Mouse (Mus musculus) left cerebral cortex, adult 2 months (tissue): Measurements from ENCODE around the gene Raph1. TPM values are rescaled to one million over a fixed set of nuclear protein-coding genes. Genes with fewer than 3 reads are reported as not detected.
A peak's percentile ranks its signal among the peaks of the same experiment; 100 is the strongest.

ENCODE experiments used
- DNase-seq, 2 experiments: peaks; one replicate each; pipeline ENCODE4 v3.0.0; 2021 to 2022; ENCODE audit warnings: low spot score in 2 of 2, mixed read lengths in 1 of 2; ENCODE audit errors: extremely low spot score in 1 of 2
- H3K27ac ChIP-seq: fragments of 200-600 bp; 2 replicates; pipeline ENCODE4 v1.8.1; 2022
- H3K4me3 ChIP-seq: fragments of 200-600 bp; 2 replicates; pipeline ENCODE4 v1.8.1; 2022
- CTCF ChIP-seq: fragments of 200-600 bp; IDR thresholded peaks from 2 replicates; pipeline ENCODE4 v1.8.1; 2022; ENCODE audit warnings: antibody characterized with exemption, mild to moderate bottlenecking, moderate library complexity
- intact Hi-C: fragments of 180-260 bp; cut with DNase I; formaldehyde crosslinking; loops from one replicate; pipeline ENCODE4 v1.15.1; 2025
- long read RNA-seq, 2 experiments: library from polyadenylated mRNA; stranded (forward); transcript quantifications; one replicate each; pipeline ENCODE4 v2.0.0; 2021; ENCODE audit warnings: borderline mapping rate in 2 of 2
- total RNA-seq, 2 experiments: library from RNA; stranded (reverse); gene quantifications; 2 replicates each; pipeline ENCODE4 v1.2.3; 2021

The Raph1 gene
- total RNA-seq: 10 to 100 TPM; 84.4 to 88.8 TPM
- long read RNA-seq, experiment 1, partial matches to known transcripts: 1 of 11 reads
- long read RNA-seq, experiment 1, other reads (novel, unspliced or antisense): 10 of 11 reads
- long read RNA-seq, experiment 2, partial matches to known transcripts: 2 of 9 reads
- long read RNA-seq, experiment 2, other reads (novel, unspliced or antisense): 7 of 9 reads

DNA sequence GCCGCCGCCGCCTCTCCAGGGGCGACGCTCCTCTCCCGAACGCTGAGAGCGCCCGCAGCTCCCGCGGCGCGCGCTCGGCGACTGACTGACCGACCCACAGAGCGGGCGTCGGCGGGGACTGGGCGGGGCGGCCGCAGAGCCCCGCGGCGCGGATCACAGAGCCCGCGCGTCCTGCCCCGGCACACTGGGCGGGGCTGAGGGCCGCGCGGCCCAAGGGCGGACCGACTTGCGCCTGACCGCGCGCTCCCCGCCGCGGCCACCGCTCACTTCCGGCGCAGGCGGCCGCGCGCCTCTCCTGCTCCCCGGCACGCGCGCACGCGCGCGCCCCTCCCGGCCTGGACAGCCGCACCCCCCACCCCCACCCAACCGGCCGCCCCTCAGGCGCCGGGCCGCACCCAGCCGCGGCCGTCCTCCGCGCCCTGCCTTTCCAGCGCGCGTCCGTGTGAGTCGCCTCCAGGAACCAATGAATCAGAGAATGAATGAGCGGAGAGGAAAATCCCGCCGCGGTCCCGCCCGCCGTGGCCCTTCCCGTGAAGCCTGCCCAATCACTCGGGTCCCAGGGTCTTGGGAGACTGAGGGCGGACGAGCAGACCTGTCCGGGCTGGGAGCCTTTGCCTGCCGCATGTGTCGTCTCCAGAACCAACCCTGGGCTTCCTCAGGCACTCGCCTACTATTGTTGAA lies at the start of gene Raph1:
Gene Raph1 (minus strand): TSS at position 474 of the 681 bp plus-strand sequence.
- Histone ChIP-seq H3K4me3 (peak within 1 kb of the TSS; percentile 100), H3K27ac (peak within 1 kb of the TSS; percentile 94)
- peak; percentile 81 to 82 for DNase-seq
- TF ChIP-seq CTCF: no peak; the same call in none of the 2 replicates
- intact Hi-C loops: loop anchor here (2.0 to 5.0 kb wide), 4 partner anchors 91 to 280 kb away; partner anchors contain the start of gene Abi2

DNA sequence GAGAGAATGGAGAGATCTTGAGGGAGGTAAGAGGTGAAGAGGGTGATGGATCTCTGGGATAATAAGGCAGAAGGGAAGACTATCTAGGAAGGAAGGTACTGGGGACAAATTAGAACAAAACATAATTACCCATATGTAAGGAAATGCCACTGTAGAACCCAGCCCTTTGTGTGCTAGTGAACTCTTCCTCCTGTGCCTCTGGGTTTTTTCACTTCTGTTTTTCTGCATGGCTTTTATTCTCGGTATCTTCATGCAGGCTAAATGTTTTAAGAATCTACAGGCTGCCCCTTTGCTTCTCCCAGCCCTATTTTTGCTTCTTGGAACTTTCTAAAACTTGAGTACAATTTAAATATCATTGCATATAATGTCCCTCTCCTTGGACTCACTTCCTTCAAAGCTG lies 48.8 kb upstream of the Raph1 start:
- intact Hi-C loops: no loop called here
- no peak for DNase-seq
- Histone ChIP-seq H3K27ac (no peak overlapping the region), H3K4me3 (no peak overlapping the region)
- TF ChIP-seq CTCF: no peak

DNA sequence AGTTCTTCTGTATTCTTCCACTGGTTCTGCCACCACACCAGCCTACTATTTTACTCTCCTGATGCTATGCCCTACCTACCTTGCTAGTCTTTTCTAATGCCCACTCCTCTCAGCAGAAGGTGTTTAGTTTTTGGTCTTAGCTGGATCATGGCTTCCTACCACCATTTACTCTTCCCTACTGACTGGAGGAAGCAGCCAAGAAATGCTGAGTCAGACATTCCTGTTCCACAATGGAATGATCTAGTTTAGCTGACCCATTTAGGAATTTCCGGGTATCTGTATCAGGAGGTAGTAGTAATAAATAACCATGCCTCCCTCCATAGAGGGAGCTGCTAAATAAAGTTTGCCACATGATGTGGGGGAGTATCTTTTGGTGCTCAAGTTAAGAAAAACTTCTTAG lies 48.0 kb upstream of the Raph1 start:
- intact Hi-C loops: no loop called here
- no peak for TF ChIP-seq CTCF
- DNase-seq: no peak
- Histone ChIP-seq H3K4me3 (no peak overlapping the region), H3K27ac (no peak overlapping the region)

DNA sequence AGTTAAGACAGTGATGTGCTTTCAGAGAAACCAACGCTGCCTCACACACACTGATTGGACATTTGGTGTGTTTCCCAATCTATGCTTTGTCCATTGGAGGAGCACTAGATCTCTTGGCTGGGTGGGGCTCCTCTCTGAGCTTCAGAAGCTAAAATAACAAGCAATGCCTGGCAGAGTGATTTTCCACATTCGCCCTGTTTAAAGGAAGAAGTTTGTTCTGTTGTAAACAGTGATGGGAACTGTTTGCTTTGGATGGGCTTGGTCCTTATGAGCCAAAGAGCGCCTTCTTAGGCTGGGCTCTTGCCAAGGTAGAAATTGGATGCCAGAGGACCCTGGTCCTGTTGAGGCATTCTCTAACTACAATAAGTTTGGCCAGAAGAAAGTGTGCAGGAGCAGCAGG lies 45.1 kb upstream of the Raph1 start:
- no peak for DNase-seq
- Histone ChIP-seq H3K27ac (no peak overlapping the region), H3K4me3 (no peak overlapping the region)
- intact Hi-C loops: no loop called here
- TF ChIP-seq CTCF: no peak

DNA sequence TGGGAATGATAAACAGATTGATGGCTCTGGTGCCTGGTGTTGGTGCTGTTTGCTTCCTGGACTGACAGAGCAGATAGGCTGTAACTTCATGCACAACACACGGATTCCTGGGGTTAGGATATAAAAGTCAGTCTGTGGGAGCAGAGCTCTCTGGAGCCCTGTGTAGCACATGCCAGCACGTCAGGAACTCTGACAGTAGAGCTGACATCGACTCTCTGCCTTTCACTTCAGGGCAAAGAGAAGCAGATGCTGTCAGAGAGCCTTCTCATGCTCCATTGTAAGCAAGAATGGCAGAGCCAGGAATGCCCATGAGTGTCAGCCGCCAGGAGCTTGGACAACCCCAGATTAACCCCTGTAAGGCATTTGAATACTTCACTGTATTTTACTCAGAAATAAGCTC lies 43.7 kb upstream of the Raph1 start:
- no peak for TF ChIP-seq CTCF
- Histone ChIP-seq H3K4me3 (no peak overlapping the region), H3K27ac (no peak overlapping the region)
- DNase-seq: no peak
- intact Hi-C loops: no loop called here

DNA sequence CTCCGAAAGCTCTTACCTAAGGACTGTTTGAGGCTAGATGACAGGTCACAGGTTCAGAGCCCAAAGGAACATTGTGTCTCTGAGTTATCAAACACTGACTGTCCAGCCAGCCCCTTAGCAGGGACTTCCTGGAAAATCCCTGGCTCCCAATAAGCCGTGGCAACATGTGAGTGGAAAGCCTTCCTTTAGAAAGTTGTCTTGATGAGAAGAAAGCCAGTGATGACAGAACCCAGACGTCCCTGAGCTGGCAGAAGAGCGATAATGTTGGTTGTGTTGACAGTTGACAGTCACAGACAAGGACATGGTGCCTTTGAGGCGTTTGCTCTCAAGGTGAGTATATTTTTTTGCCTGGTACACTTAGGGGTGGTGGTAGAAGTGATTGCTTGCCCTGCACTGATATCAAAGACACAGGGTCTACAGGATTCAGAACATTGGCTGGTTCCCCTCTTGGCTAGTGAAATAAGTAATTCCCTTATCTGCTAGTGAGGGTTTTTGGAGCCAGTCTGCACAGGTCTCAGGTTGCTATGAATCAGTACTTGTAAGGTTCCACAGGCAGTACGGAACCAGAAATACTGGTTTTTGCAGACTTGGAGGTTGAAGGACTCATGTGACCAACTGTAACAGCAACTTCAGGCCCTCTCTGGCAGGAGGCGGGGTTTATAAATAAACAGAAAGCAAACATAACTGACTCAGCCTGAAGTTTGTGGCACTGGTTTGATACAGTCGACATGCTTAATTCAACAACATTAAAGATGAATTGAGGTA lies 42.3 kb upstream of the Raph1 start:
- TF ChIP-seq CTCF: no peak
- DNase-seq: no peak
- Histone ChIP-seq H3K4me3 (no peak overlapping the region), H3K27ac (no peak overlapping the region)
- intact Hi-C loops: no loop called here

DNA sequence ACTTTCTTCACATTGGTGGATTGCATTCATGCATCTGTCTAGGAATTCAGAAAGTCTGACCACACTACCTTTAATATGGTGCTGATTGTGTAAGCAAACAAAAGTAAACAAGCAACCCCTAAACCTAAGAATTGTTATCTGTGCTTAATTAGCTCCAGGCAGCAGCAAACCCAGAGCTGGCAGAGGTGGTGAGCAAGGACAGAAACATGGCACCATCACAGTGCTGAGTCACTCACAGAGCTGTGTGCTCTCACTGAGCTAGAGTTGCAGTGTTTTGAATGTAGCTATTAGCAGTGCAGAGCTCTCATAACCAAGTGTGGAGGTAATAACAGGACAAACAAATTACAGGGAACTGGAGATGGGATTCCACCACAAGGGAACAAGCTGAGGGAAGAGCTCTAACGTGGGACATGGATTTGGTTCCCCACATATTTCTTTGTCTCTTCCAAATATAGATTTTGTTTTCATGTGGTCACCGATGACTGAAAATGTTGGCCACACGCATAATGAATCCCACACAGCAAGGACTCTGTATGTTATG lies 37.6 kb upstream of the Raph1 start:
- Histone ChIP-seq H3K4me3 (no peak overlapping the region), H3K27ac (no peak overlapping the region)
- DNase-seq: no peak
- intact Hi-C loops: no loop called here
- no peak for TF ChIP-seq CTCF

DNA sequence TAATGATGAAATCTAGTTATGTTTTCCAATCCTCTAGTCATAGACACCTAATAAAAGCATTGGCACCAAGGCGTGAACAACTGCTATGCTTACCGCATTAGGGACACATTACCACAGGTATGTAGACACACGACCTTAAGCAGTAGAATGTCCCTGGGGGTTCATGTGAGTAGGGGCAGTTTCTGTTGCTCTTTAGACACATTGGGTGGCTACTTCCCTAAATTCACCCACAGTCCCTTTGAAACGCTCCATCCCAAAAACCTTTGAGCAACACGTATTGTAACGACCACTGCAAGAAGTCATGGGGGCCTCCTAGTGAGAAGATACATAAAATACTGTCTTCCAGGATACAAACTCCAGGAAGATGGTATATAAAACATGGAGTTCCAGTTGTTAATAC lies 33.8 kb upstream of the Raph1 start:
- H3K4me3 ChIP-seq: no peak overlapping the region
- TF ChIP-seq CTCF: no peak
- intact Hi-C loops: no loop called here
- DNase-seq: no peak
- no peak overlapping the region for H3K27ac ChIP-seq

DNA sequence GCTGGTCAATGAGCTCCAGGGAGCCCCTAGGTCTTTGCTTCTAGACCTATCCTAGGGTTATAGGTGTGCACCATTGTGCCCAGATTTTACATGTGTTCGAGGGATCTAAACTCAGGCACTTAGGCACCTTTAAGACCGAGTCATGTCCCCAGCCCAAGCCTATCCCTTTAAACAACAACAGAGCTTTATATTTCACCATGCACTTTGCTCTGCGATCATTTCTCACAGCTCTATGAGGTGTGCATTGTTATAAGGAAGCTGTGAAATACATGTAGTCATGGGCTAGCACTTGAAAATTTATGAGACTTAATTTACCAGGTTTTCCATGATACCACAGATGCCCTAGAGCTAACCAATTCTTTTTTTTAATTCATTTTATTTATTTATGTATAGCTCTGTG lies 33.0 kb upstream of the Raph1 start:
- no peak for DNase-seq
- intact Hi-C loops: no loop called here
- no peak for TF ChIP-seq CTCF

DNA sequence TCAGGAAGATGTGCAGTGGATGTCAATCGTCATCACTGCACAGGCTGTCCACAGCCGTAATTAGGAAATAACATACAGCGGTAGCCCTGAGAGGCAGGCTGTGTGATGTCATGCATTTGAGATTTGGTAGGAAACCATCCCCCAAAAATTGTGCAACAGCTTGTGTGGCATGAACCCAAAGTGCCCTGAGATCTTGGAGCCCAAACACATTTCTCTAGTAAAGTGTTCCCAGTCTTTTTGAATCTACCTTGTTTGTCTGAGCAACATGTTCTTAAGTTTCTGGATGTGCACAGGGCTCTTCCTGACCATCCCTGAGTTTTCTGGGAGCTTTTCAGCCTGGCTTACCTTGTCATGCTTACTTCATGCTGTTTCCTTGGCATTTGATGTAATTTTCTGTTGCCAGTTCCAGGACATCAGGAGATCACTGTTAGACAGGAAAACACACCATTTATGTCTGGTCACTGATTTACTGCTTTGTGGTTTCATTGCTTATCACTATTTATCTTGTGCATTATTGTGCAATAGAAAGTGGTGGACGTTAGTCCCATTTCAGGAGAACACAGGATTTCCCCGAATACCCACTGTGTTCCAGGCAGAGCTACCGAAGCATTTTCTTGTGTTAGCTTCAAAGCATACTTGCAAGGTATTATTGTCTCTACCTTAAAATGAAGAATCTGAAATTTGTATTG lies 32.3 kb upstream of the Raph1 start:
- intact Hi-C loops: no loop called here
- no peak for TF ChIP-seq CTCF
- H3K27ac ChIP-seq: no peak overlapping the region
- no peak overlapping the region for H3K4me3 ChIP-seq
- no peak for DNase-seq

More for the DNA sequence above, 33.0 kb upstream of the Raph1 start:
- Histone ChIP-seq H3K27ac (no peak overlapping the region), H3K4me3 (no peak overlapping the region)

DNA sequence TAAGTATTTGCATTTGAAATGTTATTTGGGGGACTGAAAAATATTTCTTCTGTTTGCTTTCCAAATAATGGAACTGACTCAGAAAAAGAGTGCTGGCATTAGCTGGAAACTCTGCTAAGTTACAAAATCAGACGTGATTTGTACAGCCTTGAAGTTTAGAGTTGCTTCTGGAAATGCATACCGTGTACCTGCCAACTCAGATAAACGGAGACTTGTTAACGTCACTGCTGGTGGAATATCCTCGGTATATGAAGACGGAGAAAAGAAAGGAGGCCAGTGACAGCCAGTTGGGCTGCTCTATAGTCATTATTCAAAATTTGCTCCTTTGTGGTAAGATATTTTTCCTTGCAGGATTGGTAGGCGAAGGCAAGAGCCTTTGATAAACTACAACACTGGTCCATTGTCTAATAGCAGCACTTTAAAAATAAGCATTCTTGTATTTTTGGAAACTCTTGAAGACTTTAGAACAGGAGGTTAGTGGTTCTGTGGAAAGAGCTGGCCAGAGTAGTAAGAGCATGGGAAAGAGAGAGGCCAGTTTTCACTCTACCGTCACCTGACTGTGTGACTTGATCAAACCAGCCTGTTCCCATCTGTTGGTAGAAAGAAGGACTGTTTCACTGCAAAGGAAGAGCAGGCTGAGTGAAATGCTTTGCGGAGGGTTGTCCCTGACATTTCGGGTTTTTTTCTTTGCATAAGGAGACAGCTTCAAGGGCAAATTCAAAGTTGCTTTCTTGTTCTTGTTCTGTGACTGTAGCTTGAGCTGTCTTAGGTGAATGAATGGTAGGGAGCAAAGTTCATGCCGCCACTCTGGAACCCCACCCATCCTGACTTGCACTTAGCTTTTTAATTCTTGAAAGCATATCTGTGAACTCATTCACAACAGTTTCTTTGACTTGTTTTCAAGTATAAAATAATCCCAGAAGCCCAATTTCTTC lies 29.7 kb upstream of the Raph1 start:
- DNase-seq: no peak
- Histone ChIP-seq H3K4me3 (no peak overlapping the region), H3K27ac (no peak overlapping the region)
- no peak for TF ChIP-seq CTCF
- intact Hi-C loops: no loop called here
